ENCODE assay signal across 13 mouse cellular contexts in the genomic region with DNA sequence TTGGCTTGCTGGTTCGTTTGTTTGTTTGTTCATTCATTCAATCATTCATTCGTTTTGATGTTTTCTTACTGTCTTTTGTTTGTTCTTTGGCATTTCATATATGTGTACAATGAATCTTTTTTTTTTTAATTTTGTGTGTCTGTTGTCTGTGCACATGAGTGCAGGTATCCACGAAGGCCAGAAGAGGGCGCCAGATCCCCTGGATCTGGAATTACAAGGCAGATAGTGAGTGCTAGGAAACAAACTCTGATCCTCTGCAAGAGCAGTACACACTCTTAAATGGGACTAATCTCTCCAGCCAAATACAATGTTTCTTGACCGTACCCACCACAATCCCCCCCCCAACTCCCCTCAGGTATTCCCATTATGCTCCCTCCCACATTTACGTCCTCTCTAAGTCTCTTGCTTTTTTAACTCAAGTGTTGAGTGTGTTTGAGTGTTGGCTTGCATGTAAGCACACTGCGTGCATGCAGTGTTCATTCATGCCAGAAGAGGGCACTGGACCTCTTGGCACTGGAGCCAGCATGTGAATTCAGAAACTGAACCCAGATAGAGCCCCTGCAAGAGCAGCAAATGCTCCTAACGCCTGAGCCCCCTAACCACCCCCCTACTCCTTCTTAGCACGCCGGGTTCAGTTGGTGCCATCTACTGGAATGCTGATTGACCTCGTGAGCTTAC. TPM values are rescaled to one million over a fixed set of nuclear protein-coding genes. Genes with fewer than 3 reads are reported as not detected.
DNase-seq lines count a peak whose midpoint lies in the region; ATAC-seq and TF ChIP-seq lines count a peak whose summit lies in the region.
"Had no signal": no experiment of that assay in that cellular context is flagged by ENCODE, and none has a peak within 500 bp of the region (broad histone marks: within the 10 kb centered on the region; RNA-seq: fewer than 3 reads in every experiment).

No protein-coding gene starts in this region.

- no peaks in the 10 kb centered on the region for H3K9me3 ChIP-seq in hindbrain, postnatal 0 days (ENCODE audit: low read length)
- H3K9me3 ChIP-seq in hindbrain, embryonic 11.5 days (ENCODE audit: control insufficient read depth, low read length), result no peaks in the 10 kb centered on the region

- no peak overlapping the region for H3K4me2 ChIP-seq in hindbrain, postnatal 0 days (ENCODE audit: low read depth, low read length)
- no peak overlapping the region for H3K4me2 ChIP-seq in hindbrain, embryonic 11.5 days (replicated peaks; ENCODE audit: low read depth, low read length)
- H3K4me2 ChIP-seq: embryonic facial prominence, embryonic 13.5 days had no signal

- peak; percentile 31; the same call in 1 of the 2 replicates for TF ChIP-seq CTCF in hindbrain, postnatal 0 days (IDR thresholded peaks at IDR 0.05; ENCODE audit: low read depth)
- TF ChIP-seq CTCF in thymus, adult 2 months (IDR thresholded peaks at IDR 0.05; ENCODE audit: borderline replicate concordance, control insufficient read depth, extremely low read depth, insufficient read depth, low read length, poor library complexity), result no peak
- TF ChIP-seq CTCF in brain, embryonic 14.5 days (IDR thresholded peaks at IDR 0.05; ENCODE audit: borderline replicate concordance, extremely low read depth, insufficient read depth, insufficient read length), result peak; percentile 32; the same call in 1 of the 2 replicates

- no peak for DNase-seq in hindbrain, postnatal 0 days (ENCODE audit: low spot score)
- DNase-seq in hindbrain, embryonic 11.5 days (ENCODE audit: low spot score), result no peak
- DNase-seq in thymus, postnatal 0 days (ENCODE audit: low spot score), result peak; percentile 13
- DNase-seq in thymus, adult 2 months, result no peak
- no peak for DNase-seq in brain, embryonic 14.5 days (ENCODE audit: low read depth)
- DNase-seq in right cerebral cortex, postnatal 4 days, result no peak
- DNase-seq in neural tube, embryonic 10.5 days (ENCODE audit: extremely low spot score, low spot score), result no peak
- DNase-seq: adrenal gland, postnatal 14 days; cerebellum, adult 8-10 months; kidney, postnatal 14 days had no signal

- no peak overlapping the region for H3K4me3 ChIP-seq in hindbrain, postnatal 0 days (ENCODE audit: low read length)
- H3K4me3 ChIP-seq in hindbrain, embryonic 11.5 days (ENCODE audit: low read depth, low read length), result no peak overlapping the region
- H3K4me3 ChIP-seq in thymus, adult 2 months (ENCODE audit: control insufficient read depth, insufficient read depth, low read length), result no peak overlapping the region
- H3K4me3 ChIP-seq: embryonic facial prominence, embryonic 13.5 days; hindbrain, embryonic 10.5 days had no signal

- 68% methylated on average over 11 of the region's 11 CpGs for WGBS in hindbrain, postnatal 0 days
- WGBS in hindbrain, embryonic 11.5 days, result 77% methylated on average over 11 of the region's 11 CpGs
- 73% methylated on average over 11 of the region's 11 CpGs for WGBS in thymus, adult 2 months

- H3K4me1 ChIP-seq in hindbrain, postnatal 0 days (ENCODE audit: insufficient read depth, low read length), result 0 out of 2 replicates have a peak, but pooled peaks cover 10% of the 10 kb centered on the region
- no peaks in the 10 kb centered on the region for H3K4me1 ChIP-seq in hindbrain, embryonic 11.5 days (replicated peaks; ENCODE audit: control insufficient read depth, insufficient read depth, low read length)
- H3K4me1 ChIP-seq in thymus, adult 2 months (replicated peaks; ENCODE audit: control insufficient read depth, insufficient read depth, low read length), result no peaks in the 10 kb centered on the region

- TF ChIP-seq POLR2A in thymus, adult 2 months (IDR thresholded peaks at IDR 0.05; ENCODE audit: control insufficient read depth, extremely low read depth, insufficient read depth, low read length, poor library complexity), result no peak
- no peak for TF ChIP-seq POLR2A in brain, embryonic 14.5 days (IDR thresholded peaks at IDR 0.05; ENCODE audit: borderline replicate concordance, extremely low read depth, insufficient read depth, insufficient read length, poor library complexity, severe bottlenecking)

- no peaks in the 10 kb centered on the region for H3K27me3 ChIP-seq in hindbrain, postnatal 0 days (ENCODE audit: insufficient read depth, low read length)
- H3K27me3 ChIP-seq in hindbrain, embryonic 11.5 days (ENCODE audit: control insufficient read depth, insufficient read depth, low read length), result no peaks in the 10 kb centered on the region
- no peaks in the 10 kb centered on the region for H3K27me3 ChIP-seq in thymus, adult 2 months (ENCODE audit: control insufficient read depth, insufficient read depth, low read length)

- no peak overlapping the region for H3K27ac ChIP-seq in hindbrain, postnatal 0 days
- no peak overlapping the region for H3K27ac ChIP-seq in hindbrain, embryonic 11.5 days (ENCODE audit: low read depth, low read length)
- H3K27ac ChIP-seq in thymus, adult 2 months (ENCODE audit: control insufficient read depth, insufficient read depth, low read length), result no peak overlapping the region
- H3K27ac ChIP-seq: embryonic facial prominence, embryonic 13.5 days; hindbrain, embryonic 10.5 days had no signal

- no peak for ATAC-seq in hindbrain, postnatal 0 days
- no peak for ATAC-seq in hindbrain, embryonic 11.5 days (ENCODE audit: low FRiP score)
- ATAC-seq: midbrain, embryonic 16.5 days had no signal

- H3K36me3 ChIP-seq in hindbrain, postnatal 0 days (ENCODE audit: insufficient read depth, low read length), result no peaks in the 10 kb centered on the region
- no peaks in the 10 kb centered on the region for H3K36me3 ChIP-seq in hindbrain, embryonic 11.5 days (ENCODE audit: control insufficient read depth, insufficient read depth, low read length)
- H3K36me3 ChIP-seq in thymus, adult 2 months (ENCODE audit: control insufficient read depth, insufficient read depth, low read length), result no peaks in the 10 kb centered on the region
- H3K36me3 ChIP-seq: embryonic facial prominence, embryonic 13.5 days; hindbrain, embryonic 10.5 days had no signal

- no peak overlapping the region for H3K9ac ChIP-seq in hindbrain, postnatal 0 days (replicated peaks; ENCODE audit: low read length)
- no peak overlapping the region for H3K9ac ChIP-seq in hindbrain, embryonic 11.5 days (ENCODE audit: low read depth, low read length)
- H3K9ac ChIP-seq: embryonic facial prominence, embryonic 13.5 days had no signal

RNA-seq across cellular contexts. Expression of a gene that starts 33.6 kb away (rescaled TPM):
- total RNA-seq in hindbrain, postnatal 0 days (2014; rRNA removed), result 94.5 and 108 TPM in 2 replicates
- 64.1 and 65.6 TPM in 2 replicates for polyA plus RNA-seq in hindbrain, postnatal 0 days (2015; fragmentation: Nextera tagmentation; extraction: Ambion mirVana)
- polyA plus RNA-seq in hindbrain, embryonic 11.5 days (2014; fragmentation: Nextera tagmentation; extraction: Ambion mirVana), result 73.8 and 80.1 TPM in 2 replicates
- polyA plus RNA-seq in thymus, postnatal 0 days (2015; fragmentation: Nextera tagmentation; extraction: Ambion mirVana), result 47.2 and 48.3 TPM in 2 replicates
- polyA plus RNA-seq in thymus, adult 2 months (2012; rRNA removed), result 61.4 and 67.0 TPM in 2 replicates
- polyA plus RNA-seq in brain, embryonic 14.5 days (2012; rRNA removed), result 84.0 and 84.3 TPM in 2 replicates

RNA-seq across cellular contexts. Expression of a gene that starts 38.2 kb away (rescaled TPM):
- 127 and 179 TPM in 2 replicates for total RNA-seq in hindbrain, postnatal 0 days (2014; rRNA removed)
- polyA plus RNA-seq in hindbrain, postnatal 0 days (2015; fragmentation: Nextera tagmentation; extraction: Ambion mirVana), result 133 and 145 TPM in 2 replicates
- polyA plus RNA-seq in hindbrain, embryonic 11.5 days (2014; fragmentation: Nextera tagmentation; extraction: Ambion mirVana), result 117 and 130 TPM in 2 replicates
- 104 and 122 TPM in 2 replicates for polyA plus RNA-seq in thymus, postnatal 0 days (2015; fragmentation: Nextera tagmentation; extraction: Ambion mirVana)
- polyA plus RNA-seq in thymus, adult 2 months (2012; rRNA removed), result 23.6 and 27.1 TPM in 2 replicates
- polyA plus RNA-seq in brain, embryonic 14.5 days (2012; rRNA removed), result 64.3 and 92.9 TPM in 2 replicates
